Mouse (Mus musculus) cerebellum, adult 2 months (tissue): ENCODE measurements at regions not wholly inside any gene's neighbourhood (a gene's known extent, or its start where the extent isn't known, plus 50 kb on each side); places are given as distances from the start of the nearest gene placed in this dataset.

Experiments
- CTCF ChIP-seq: fragments of 200-500 bp; IDR thresholded peaks from 2 replicates; pipeline ENCODE4 v1.5.1; 2011; ENCODE audit warnings: low read depth, mild to moderate bottlenecking, control low read depth, low read length, moderate library complexity, borderline replicate concordance; ENCODE audit not compliant: insufficient read depth
- POLR2A ChIP-seq: fragments of 200-500 bp; IDR thresholded peaks from 2 replicates; pipeline ENCODE4 v1.6.1; 2011; ENCODE audit warnings: low read length, control low read depth, borderline replicate concordance; ENCODE audit not compliant: insufficient read depth

DNA sequence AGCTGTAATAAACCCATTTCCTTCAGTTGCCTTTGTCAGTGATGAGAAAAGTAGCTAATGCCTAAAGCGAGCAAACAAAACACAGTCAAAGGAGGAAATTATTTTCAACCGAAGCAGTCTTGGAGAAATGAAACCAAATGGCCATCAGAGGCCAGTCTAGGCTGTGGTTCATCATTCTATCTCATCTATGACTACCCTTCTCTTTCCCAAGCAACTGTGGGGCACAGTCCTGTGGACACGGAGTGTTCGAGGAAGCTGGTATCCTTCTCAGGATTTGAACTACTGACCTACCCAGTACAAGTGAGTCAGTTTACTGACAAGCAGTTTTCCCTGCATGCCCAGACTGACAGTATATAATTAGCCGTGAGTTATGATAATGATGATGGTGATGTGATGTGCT, 319.1 kb downstream of the Bcl11a start:
- no peak for TF ChIP-seq POLR2A
- TF ChIP-seq CTCF: no peak
